Mouse (Mus musculus) stomach, postnatal 0 days (tissue): Measurements from ENCODE around the gene Tspan2.

ENCODE experiments used
- CTCF ChIP-seq: IDR thresholded peaks from 2 replicates; pipeline ENCODE4 v1.5.1; 2016; ENCODE audit warnings: antibody characterized with exemption, low read depth, mild to moderate bottlenecking, moderate library complexity
- EP300 ChIP-seq: optimal IDR thresholded peaks from 2 replicates; pipeline ENCODE3; 2016; ENCODE audit warnings: antibody characterized with exemption

GRCm38 (mm10) chr3:102686861-102687260, 47.5 kb upstream of the Tspan2 start:
- TF ChIP-seq CTCF (no peak), EP300 (no peak)
